Mouse (Mus musculus): Measurements from ENCODE around the gene Fbxl2. TPM values are rescaled to one million over a fixed set of nuclear protein-coding genes. Genes with fewer than 3 reads are reported as not detected.

Fbxl2 gene
- total and polyA plus RNA-seq, 3 experiments = 0.54 to 1.1 (median 0.81) TPM

DNA sequence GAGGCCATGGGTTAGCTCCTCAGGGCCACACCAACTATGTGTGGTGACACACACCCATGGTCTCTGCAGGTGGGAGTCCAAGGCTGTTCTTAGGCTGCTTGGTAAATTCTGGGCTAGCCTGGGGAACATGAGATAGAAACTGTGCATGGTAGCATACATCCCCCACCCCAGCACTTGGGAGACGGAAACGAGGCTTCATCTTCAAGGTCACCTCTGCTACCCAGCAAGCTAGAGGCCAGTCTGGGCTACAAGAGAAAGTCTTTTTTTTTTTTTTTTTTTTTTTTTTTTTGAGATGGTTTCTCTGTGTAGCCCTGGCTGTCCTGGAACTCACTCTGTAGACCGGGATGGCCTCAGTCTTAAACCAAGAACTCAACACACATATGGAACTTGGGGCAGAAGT, 40.4 kb upstream of the Fbxl2 start:
- Histone ChIP-seq H3K9me3 (replicated peaks; ENCODE audit: low read length) (no peaks in the 10 kb centered on the region), H3K79me2 (replicated peaks; ENCODE audit: control insufficient read depth, extremely low read depth, insufficient read depth, poor library complexity, severe bottlenecking) (no peaks in the 10 kb centered on the region), H3K4me2 (ENCODE audit: insufficient read depth, low read depth, poor library complexity, severe bottlenecking) (no peak overlapping the region), H3K9ac (ENCODE audit: insufficient read depth, low read depth) (no peak overlapping the region), H3K27me3 (replicated peaks) (no peaks in the 10 kb centered on the region), H3K27ac (ENCODE audit: insufficient read depth, low read depth) (no peak overlapping the region), H3K4me1 (ENCODE audit: control insufficient read depth in 1 of 2, insufficient read depth in 2 of 2) (no peaks in the 10 kb centered on the region), H3K36me3 (replicated peaks in 1 of 2; ENCODE audit: control insufficient read depth in 1 of 2, insufficient read depth in 1 of 2, low read length in 1 of 2) (no peaks in the 10 kb centered on the region), H3K4me3 (replicated peaks in 1 of 3; ENCODE audit: low read depth in 2 of 3, low read length in 2 of 3, poor library complexity in 1 of 3) (no peak overlapping the region)
- in situ Hi-C loops (cut with MboI; ENCODE audit: low pct_ligation_motif_present, low pct_unique_long_range_greater_than_20kb, low sequenced_read_pairs) = loop anchor here (25.0 kb wide), 1 partner anchor 349 kb away; the partner anchor contains the start of gene Clasp2
- TF ChIP-seq ZNF384 (IDR thresholded peaks at IDR 0.05; ENCODE audit: low read depth, low read length) (peak; percentile 34; the same call in 1 of the 2 replicates), ZC3H11A (IDR thresholded peaks at IDR 0.05; ENCODE audit: low read depth, low read length) (no peak)
- DNase-seq (ENCODE audit: extremely low read depth) = no peak
- dilution Hi-C loops (cut with MboI; ENCODE audit: extremely low pct_ligation_motif_present, extremely low pct_unique_long_range_greater_than_20kb, low sequenced_read_pairs) = no loop called here

DNA sequence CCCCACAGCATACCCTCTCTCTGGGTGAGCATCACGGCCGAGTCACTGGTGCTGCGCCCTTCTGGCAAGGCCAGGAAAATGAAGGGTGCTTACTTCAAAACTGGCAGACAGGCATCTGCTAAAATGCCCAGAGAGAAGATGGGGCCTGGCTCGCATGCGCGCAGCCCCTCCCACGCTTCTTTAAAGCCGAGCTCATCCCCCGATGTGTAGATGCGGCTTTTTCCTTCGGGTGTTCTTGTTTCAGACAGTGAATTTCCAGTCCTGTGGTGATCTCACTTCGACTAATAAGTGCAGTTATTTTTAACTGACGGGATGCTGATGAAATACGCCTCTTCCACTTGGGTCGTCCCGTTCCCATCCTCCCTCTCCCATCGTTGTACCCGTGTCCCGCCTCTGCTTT, 27.7 kb upstream of the Fbxl2 start:
- DNase-seq (ENCODE audit: extremely low read depth) = no peak
- no peaks in the 10 kb centered on the region for H3K36me3 ChIP-seq (replicated peaks in 1 of 2; ENCODE audit: control insufficient read depth in 1 of 2, insufficient read depth in 1 of 2, low read length in 1 of 2)
- no peaks in the 10 kb centered on the region for H3K79me2 ChIP-seq (replicated peaks; ENCODE audit: control insufficient read depth, extremely low read depth, insufficient read depth, poor library complexity, severe bottlenecking)
- H3K9me3 ChIP-seq (replicated peaks; ENCODE audit: low read length) = no peaks in the 10 kb centered on the region
- TF ChIP-seq CHD2 (IDR thresholded peaks at IDR 0.05; ENCODE audit: low read length) = no peak
- TF ChIP-seq GABPA (IDR thresholded peaks at IDR 0.05; ENCODE audit: insufficient replicate concordance, low read depth, low read length) = no peak
- no peak overlapping the region for H3K4me2 ChIP-seq (ENCODE audit: insufficient read depth, low read depth, poor library complexity, severe bottlenecking)
- H3K9ac ChIP-seq (ENCODE audit: insufficient read depth, low read depth) = no peak overlapping the region
- in situ Hi-C loops (cut with MboI; ENCODE audit: low pct_ligation_motif_present, low pct_unique_long_range_greater_than_20kb, low sequenced_read_pairs) (no loop called here), dilution Hi-C loops (cut with MboI; ENCODE audit: extremely low pct_ligation_motif_present, extremely low pct_unique_long_range_greater_than_20kb, low sequenced_read_pairs) (no loop called here)
- no peaks in the 10 kb centered on the region for H3K4me1 ChIP-seq (ENCODE audit: control insufficient read depth in 1 of 2, insufficient read depth in 2 of 2)
- H3K27me3 ChIP-seq (replicated peaks) = no peaks in the 10 kb centered on the region
- no peak overlapping the region for H3K27ac ChIP-seq (ENCODE audit: insufficient read depth, low read depth)
- H3K4me3 ChIP-seq (replicated peaks in 1 of 3; ENCODE audit: low read depth in 2 of 3, low read length in 2 of 3, poor library complexity in 1 of 3) = no peak overlapping the region

DNA sequence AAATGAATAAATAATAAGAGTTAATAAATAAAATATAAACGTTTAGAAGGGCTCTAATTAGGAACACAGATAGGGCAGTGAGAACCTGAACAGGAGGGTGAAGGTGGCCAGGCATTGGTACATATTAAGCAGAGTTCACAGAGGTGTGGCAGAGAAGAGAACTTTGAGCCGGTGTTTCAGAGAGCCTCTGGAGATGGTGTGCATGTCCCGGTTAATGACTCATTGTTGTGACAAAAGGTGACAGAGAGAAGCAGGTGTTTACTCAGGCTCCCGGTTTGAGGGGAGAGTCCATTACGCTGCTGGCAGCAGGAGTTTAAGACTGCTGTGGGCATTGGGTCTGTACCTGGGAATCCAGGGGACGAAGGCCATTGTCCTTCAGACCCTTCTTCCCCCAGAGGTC, 23.4 kb upstream of the Fbxl2 start:
- H3K79me2 ChIP-seq (replicated peaks; ENCODE audit: control insufficient read depth, extremely low read depth, insufficient read depth, poor library complexity, severe bottlenecking) = no peaks in the 10 kb centered on the region
- no peaks in the 10 kb centered on the region for H3K4me1 ChIP-seq (ENCODE audit: control insufficient read depth in 1 of 2, insufficient read depth in 2 of 2)
- H3K27ac ChIP-seq (ENCODE audit: insufficient read depth, low read depth) = no peak overlapping the region
- H3K27me3 ChIP-seq (replicated peaks) = no peaks in the 10 kb centered on the region
- no peak overlapping the region for H3K9ac ChIP-seq (ENCODE audit: insufficient read depth, low read depth)
- TF ChIP-seq SIN3A (IDR thresholded peaks at IDR 0.05; ENCODE audit: low read length) = no peak
- TF ChIP-seq MAFK (IDR thresholded peaks at IDR 0.05; ENCODE audit: insufficient replicate concordance, low read length) = no peak
- no peak for TF ChIP-seq EP300 (IDR thresholded peaks at IDR 0.05; ENCODE audit: low read length)
- no peak for TF ChIP-seq RAD21 (IDR thresholded peaks at IDR 0.05; ENCODE audit: low read depth, low read length)
- no peak for TF ChIP-seq BHLHE40 (IDR thresholded peaks at IDR 0.05; ENCODE audit: low read depth, low read length)
- no peak for TF ChIP-seq IRF4 (IDR thresholded peaks at IDR 0.05; ENCODE audit: low read depth, low read length)
- TF ChIP-seq UBTF (IDR thresholded peaks at IDR 0.05; ENCODE audit: low read depth, low read length) = no peak
- TF ChIP-seq CHD2 (IDR thresholded peaks at IDR 0.05; ENCODE audit: low read length) = no peak
- TF ChIP-seq ZKSCAN1 (IDR thresholded peaks at IDR 0.05; ENCODE audit: borderline replicate concordance, low read depth, low read length) = no peak
- TF ChIP-seq NELFE (IDR thresholded peaks at IDR 0.05; ENCODE audit: low read depth, low read length) = no peak
- TF ChIP-seq MAX (IDR thresholded peaks at IDR 0.05; ENCODE audit: low read length) = no peak
- TF ChIP-seq HCFC1 (IDR thresholded peaks at IDR 0.05; ENCODE audit: low read depth, low read length) = no peak
- TF ChIP-seq MYC (IDR thresholded peaks at IDR 0.05; ENCODE audit: low read depth, low read length) = no peak
- no peak for TF ChIP-seq POLR2A (IDR thresholded peaks at IDR 0.05; ENCODE audit: low read depth, low read length)
- no peak for TF ChIP-seq CHD1 (IDR thresholded peaks at IDR 0.05; ENCODE audit: low read depth, low read length)
- no peak for TF ChIP-seq NRF1 (IDR thresholded peaks at IDR 0.05; ENCODE audit: low read depth, low read length)
- DNase-seq (ENCODE audit: extremely low read depth) = no peak
- dilution Hi-C loops (cut with MboI; ENCODE audit: extremely low pct_ligation_motif_present, extremely low pct_unique_long_range_greater_than_20kb, low sequenced_read_pairs) (no loop called here), in situ Hi-C loops (cut with MboI; ENCODE audit: low pct_ligation_motif_present, low pct_unique_long_range_greater_than_20kb, low sequenced_read_pairs) (no loop called here)
- H3K36me3 ChIP-seq (replicated peaks in 1 of 2; ENCODE audit: control insufficient read depth in 1 of 2, insufficient read depth in 1 of 2, low read length in 1 of 2) = no peaks in the 10 kb centered on the region
- no peaks in the 10 kb centered on the region for H3K9me3 ChIP-seq (replicated peaks; ENCODE audit: low read length)
- H3K4me2 ChIP-seq (ENCODE audit: insufficient read depth, low read depth, poor library complexity, severe bottlenecking) = no peak overlapping the region
- no peak overlapping the region for H3K4me3 ChIP-seq (replicated peaks in 1 of 3; ENCODE audit: low read depth in 2 of 3, low read length in 2 of 3, poor library complexity in 1 of 3)
